Mouse (Mus musculus) lung, embryonic 14.5 days (tissue): ENCODE measurements around the gene Ltbp3. TPM values are rescaled to one million over a fixed set of nuclear protein-coding genes. Genes with fewer than 3 reads are reported as not detected.

Experiments
- ATAC-seq: fragments of 200-750 bp; cut with Nextera tagmentation; 2 replicates; pipeline ENCODE4 v1.8.0; 2017; ENCODE audit warnings: mild to moderate bottlenecking, moderate TSS enrichment, moderate library complexity; ENCODE audit not compliant: insufficient read depth
- DNase-seq: peaks from one replicate; pipeline ENCODE4 v3.0.0-alpha.2; 2015
- H3K27ac ChIP-seq: fragments of 300-500 bp; sonication (generic); 2 replicates; pipeline ENCODE4 v1.5.1; 2014; ENCODE audit warnings: low read depth, mild to moderate bottlenecking, moderate library complexity
- H3K27me3 ChIP-seq: fragments of 300-500 bp; sonication (generic); 2 replicates; pipeline ENCODE4 v1.6.1; 2014; ENCODE audit warnings: low read length, control low read depth; ENCODE audit not compliant: insufficient read depth
- H3K36me3 ChIP-seq: fragments of 300-500 bp; sonication (generic); 2 replicates; pipeline ENCODE4 v1.6.1; 2014; ENCODE audit warnings: control low read depth; ENCODE audit not compliant: insufficient read depth
- H3K4me1 ChIP-seq: fragments of 300-500 bp; sonication (generic); 2 replicates; pipeline ENCODE4 v1.6.1; 2014; ENCODE audit warnings: antibody characterized with exemption, control low read depth; ENCODE audit not compliant: insufficient read depth
- H3K4me2 ChIP-seq: fragments of 300-500 bp; sonication (generic); 2 replicates; pipeline ENCODE4 v1.6.1; 2014; ENCODE audit warnings: mild to moderate bottlenecking
- H3K4me3 ChIP-seq: fragments of 300-500 bp; sonication (generic); 2 replicates; pipeline ENCODE4 v1.5.1; 2014; ENCODE audit warnings: low read depth, low read length
- H3K9ac ChIP-seq: fragments of 300-500 bp; sonication (generic); 2 replicates; pipeline ENCODE4 v1.6.1; 2014
- H3K9me3 ChIP-seq: fragments of 300-500 bp; sonication (generic); 2 replicates; pipeline ENCODE4 v1.6.1; 2016; ENCODE audit warnings: low read depth, low read length, control low read depth
- CTCF ChIP-seq: IDR thresholded peaks from 2 replicates; pipeline ENCODE4 v1.5.1; 2016; ENCODE audit warnings: antibody characterized with exemption, low read depth
- WGBS: fragments of 180-500 bp; shearing (Covaris S2); extraction: QIAGEN DNeasy Blood & Tissue Kit; methylation state at CpG from one replicate; pipeline ENCODE4 v1.1.7; 2014; 5-methylcytosine and 5-hydroxymethylcytosine counted together
- polyA plus RNA-seq: library from polyadenylated mRNA; unstranded; fragments of >200 nt; fragmentation: Nextera tagmentation; extraction: Ambion mirVana; gene quantifications from 2 replicates; pipeline ENCODE4 v1.2.1, GENCODE M21; 2014

The Ltbp3 gene
- polyA plus RNA-seq, 1 experiment from 2014 or later, result 51.8 TPM

- WGBS, result 57% methylated on average over 7 of the region's 7 CpGs
- ATAC-seq (no peak), DNase-seq (peak; percentile 57)
- Histone ChIP-seq H3K4me1 (peaks cover 28% of the 10 kb centered on the region), H3K4me2 (peak overlapping the region; percentile 92), H3K9me3 (no peaks in the 10 kb centered on the region), H3K27ac (peak overlapping the region; percentile 86), H3K4me3 (peak overlapping the region; percentile 83), H3K27me3 (no peaks in the 10 kb centered on the region), H3K9ac (peak overlapping the region; percentile 76), H3K36me3 (peaks cover 51% of the 10 kb centered on the region)
- no peak for TF ChIP-seq CTCF
Measured at GRCm38 (mm10) chr19:5724549-5724941, 16.2 kb upstream of the Ltbp3 start.

- DNase-seq (peak; percentile 57), ATAC-seq (no peak)
- Histone ChIP-seq H3K9ac (peak overlapping the region; percentile 76), H3K4me1 (peaks cover 28% of the 10 kb centered on the region), H3K9me3 (no peaks in the 10 kb centered on the region), H3K4me3 (peak overlapping the region; percentile 83), H3K27me3 (no peaks in the 10 kb centered on the region), H3K27ac (peak overlapping the region; percentile 86), H3K4me2 (peak overlapping the region; percentile 92), H3K36me3 (peaks cover 45% of the 10 kb centered on the region)
- no peak for TF ChIP-seq CTCF
- 60% methylated on average over 12 of the region's 12 CpGs for WGBS
Measured at GRCm38 (mm10) chr19:5725029-5725707, 15.5 kb upstream of the Ltbp3 start.

GRCm38 (mm10) chr19:5725767-5726515 is 14.8 kb upstream of the Ltbp3 start, which contains the start of gene Ehbp1l1:
TSS of gene Ehbp1l1 (minus strand) at chr19:5726317.
- peak within 1 kb of the TSS; percentile 92 for H3K4me2 ChIP-seq
- no peaks in the 10 kb centered on the region for H3K9me3 ChIP-seq
- TF ChIP-seq CTCF, result no peak
- peak within 1 kb of the TSS; percentile 83 for H3K4me3 ChIP-seq
- H3K9ac ChIP-seq, result peak within 1 kb of the TSS; percentile 76
- H3K36me3 ChIP-seq, result peaks cover 40% of the 10 kb centered on the region
- DNase-seq (peak; percentile 82), ATAC-seq (peak; percentile 21; the same call in 1 of the 2 replicates)
- H3K27me3 ChIP-seq, result no peaks in the 10 kb centered on the region
- 8% methylated on average over 48 of the region's 49 CpGs for WGBS
- H3K4me1 ChIP-seq, result peaks cover 32% of the 10 kb centered on the region
- H3K27ac ChIP-seq, result peak within 1 kb of the TSS; percentile 86

- Histone ChIP-seq H3K4me1 (peaks cover 37% of the 10 kb centered on the region), H3K9me3 (no peaks in the 10 kb centered on the region), H3K36me3 (peaks cover 29% of the 10 kb centered on the region; the same call in 1 of the 2 replicates), H3K4me2 (peak overlapping the region; percentile 92), H3K4me3 (peak overlapping the region; percentile 83), H3K27ac (peak overlapping the region; percentile 48), H3K27me3 (no peaks in the 10 kb centered on the region), H3K9ac (peak overlapping the region; percentile 91)
- no peak for ATAC-seq
- DNase-seq, result no peak
- 72% methylated on average over 15 of the region's 15 CpGs for WGBS
- TF ChIP-seq CTCF, result no peak
Measured at GRCm38 (mm10) chr19:5726961-5727578, 13.6 kb upstream of the Ltbp3 start.

- 2% methylated on average over 14 of the region's 14 CpGs for WGBS
- peak; percentile 99 for TF ChIP-seq CTCF
- peaks cover 38% of the 10 kb centered on the region for H3K4me1 ChIP-seq
- peak overlapping the region; percentile 92 for H3K4me2 ChIP-seq
- peak overlapping the region; percentile 91 for H3K9ac ChIP-seq
- H3K27me3 ChIP-seq, result no peaks in the 10 kb centered on the region
- peak overlapping the region; percentile 48 for H3K27ac ChIP-seq
- peak overlapping the region; percentile 83 for H3K4me3 ChIP-seq
- DNase-seq (peak; percentile 96), ATAC-seq (0 out of 2 replicates have a peak, but pooled peaks have one; percentile 12)
- no peaks in the 10 kb centered on the region for H3K9me3 ChIP-seq
- peaks cover 25% of the 10 kb centered on the region; the same call in 1 of the 2 replicates for H3K36me3 ChIP-seq
Measured at GRCm38 (mm10) chr19:5727701-5728100, 13.0 kb upstream of the Ltbp3 start.

- no peak for TF ChIP-seq CTCF
- peak overlapping the region; percentile 92 for H3K4me2 ChIP-seq
- H3K27ac ChIP-seq, result peak overlapping the region; percentile 81
- 6% methylated on average over 37 of the region's 37 CpGs for WGBS
- peaks cover 38% of the 10 kb centered on the region for H3K4me1 ChIP-seq
- H3K27me3 ChIP-seq, result no peaks in the 10 kb centered on the region
- no peaks in the 10 kb centered on the region for H3K9me3 ChIP-seq
- H3K36me3 ChIP-seq, result peaks cover 21% of the 10 kb centered on the region; the same call in 1 of the 2 replicates
- DNase-seq, result peak; percentile 78
- peak; percentile 22 for ATAC-seq
- H3K9ac ChIP-seq, result peak overlapping the region; percentile 91
- H3K4me3 ChIP-seq, result peak overlapping the region; percentile 83
Measured at GRCm38 (mm10) chr19:5728631-5729443, 11.9 kb upstream of the Ltbp3 start.
